Mouse (Mus musculus) CH12.LX (cell line): ENCODE measurements around the gene Myl7. TPM values are rescaled to one million over a fixed set of nuclear protein-coding genes. Genes with fewer than 3 reads are reported as not detected.

Source experiments
- DNase-seq: peaks from one replicate; pipeline ENCODE4 v3.0.0-alpha.2; 2013; ENCODE audit errors: extremely low read depth
- H3K27ac ChIP-seq: 2 replicates; pipeline ENCODE4 v1.5.1; 2012; ENCODE audit warnings: low read depth, mild to moderate bottlenecking, control low read depth, moderate library complexity; ENCODE audit not compliant: insufficient read depth
- H3K27me3 ChIP-seq: replicated peaks from 2 replicates; pipeline ENCODE3; 2012; ENCODE audit warnings: inconsistent platforms
- H3K36me3 ChIP-seq, 2 experiments: replicated peaks in 1 of 2; 2 replicates each; pipeline versions ENCODE3 to v1.6.1; 2012; ENCODE audit warnings: inconsistent platforms in 1 of 2, low read length in 1 of 2, mild to moderate bottlenecking in 1 of 2, mixed read lengths in 1 of 2, moderate library complexity in 1 of 2; ENCODE audit not compliant: control insufficient read depth in 1 of 2, insufficient read depth in 1 of 2
- H3K4me1 ChIP-seq, 2 experiments: 2 replicates each; pipeline ENCODE4 v1.6.1; 2012; ENCODE audit warnings: inconsistent platforms in 1 of 2, moderate library complexity in 1 of 2; ENCODE audit not compliant: insufficient read depth in 2 of 2, control insufficient read depth in 1 of 2
- H3K4me2 ChIP-seq: 2 replicates; pipeline ENCODE4 v1.6.1; 2012; ENCODE audit warnings: low read depth, mild to moderate bottlenecking, control low read depth; ENCODE audit not compliant: poor library complexity, insufficient read depth, severe bottlenecking
- H3K4me3 ChIP-seq, 3 experiments: fragments of 150-350 bp in 1 of 3; sonication (generic) in 1 of 3; replicated peaks in 1 of 3; 2 replicates each; pipeline versions ENCODE3 to v1.5.1; 2011 to 2012; ENCODE audit warnings: low read depth in 2 of 3, low read length in 2 of 3, mild to moderate bottlenecking in 2 of 3, moderate library complexity in 2 of 3, control low read depth in 1 of 3, improper control_type of control experiment in 1 of 3, inconsistent platforms in 1 of 3, mixed read lengths in 1 of 3; ENCODE audit not compliant: poor library complexity in 1 of 3
- H3K79me2 ChIP-seq: replicated peaks from 2 replicates; pipeline ENCODE4 v1.6.1; 2012; ENCODE audit warnings: mild to moderate bottlenecking, moderate library complexity; ENCODE audit not compliant: control insufficient read depth, poor library complexity, insufficient read depth, severe bottlenecking; ENCODE audit errors: extremely low read depth
- H3K9ac ChIP-seq: 2 replicates; pipeline ENCODE4 v1.6.1; 2012; ENCODE audit warnings: low read depth, mild to moderate bottlenecking, control low read depth, moderate library complexity; ENCODE audit not compliant: insufficient read depth
- H3K9me3 ChIP-seq: replicated peaks from 2 replicates; pipeline ENCODE3; 2012; ENCODE audit warnings: low read length, inconsistent platforms, mixed read lengths
- CHD1 ChIP-seq: IDR thresholded peaks from 2 replicates; pipeline ENCODE4 v1.6.1; 2012; ENCODE audit warnings: low read depth, low read length, improper control_type of control experiment, inconsistent platforms
- CHD2 ChIP-seq: IDR thresholded peaks from 2 replicates; pipeline ENCODE4 v1.6.1; 2011; ENCODE audit warnings: low read length, improper control_type of control experiment
- E2F4 ChIP-seq: IDR thresholded peaks from 2 replicates; pipeline ENCODE4 v1.6.1; 2011; ENCODE audit warnings: low read depth, low read length, improper control_type of control experiment; ENCODE audit not compliant: insufficient replicate concordance
- GABPA ChIP-seq: IDR thresholded peaks from 2 replicates; pipeline ENCODE4 v1.6.1; 2012; ENCODE audit warnings: low read depth, low read length, improper control_type of control experiment, inconsistent platforms; ENCODE audit not compliant: insufficient replicate concordance
- JUND ChIP-seq: conservative IDR thresholded peaks from 2 replicates; pipeline ENCODE4 v1.6.1; 2011; ENCODE audit warnings: low read depth, low read length, improper control_type of control experiment
- KAT2A ChIP-seq: IDR thresholded peaks from 2 replicates; pipeline ENCODE4 v1.6.1; 2012; ENCODE audit warnings: low read length, improper control_type of control experiment, inconsistent platforms; ENCODE audit not compliant: insufficient replicate concordance
- MAX ChIP-seq: IDR thresholded peaks from 2 replicates; pipeline ENCODE4 v1.6.1; 2011; ENCODE audit warnings: low read length, improper control_type of control experiment
- MAZ ChIP-seq: IDR thresholded peaks from 2 replicates; pipeline ENCODE4 v1.6.1; 2012; ENCODE audit warnings: low read depth, mild to moderate bottlenecking, inconsistent platforms, low read length, improper control_type of control experiment, moderate library complexity
- TBP ChIP-seq: conservative IDR thresholded peaks from 2 replicates; pipeline ENCODE4 v1.6.1; 2011; ENCODE audit warnings: low read depth, low read length, improper control_type of control experiment
- TCF12 ChIP-seq: IDR thresholded peaks from 2 replicates; pipeline ENCODE4 v1.6.1; 2014; ENCODE audit warnings: low read depth, mild to moderate bottlenecking, inconsistent platforms, low read length, improper control_type of control experiment
- USF1 ChIP-seq: IDR thresholded peaks from 2 replicates; pipeline ENCODE4 v1.6.1; 2014; ENCODE audit warnings: low read depth, mild to moderate bottlenecking, inconsistent platforms, low read length, improper control_type of control experiment
- USF2 ChIP-seq: conservative IDR thresholded peaks from 2 replicates; pipeline ENCODE4 v1.6.1; 2011; ENCODE audit warnings: low read depth, low read length, improper control_type of control experiment
- dilution Hi-C: fragments of 300-500 bp; cut with MboI; formaldehyde crosslinking; loops from 2 replicates; pipeline ENCODE4 v1.14.3; 2020; ENCODE audit warnings: low sequenced_read_pairs; ENCODE audit not compliant: extremely low pct_unique_long_range_greater_than_20kb, extremely low pct_ligation_motif_present
- in situ Hi-C: fragments of 300-500 bp; cut with MboI; formaldehyde crosslinking; loops from 3 replicates; pipeline ENCODE4 v1.14.3; 2019; ENCODE audit warnings: low sequenced_read_pairs, low pct_ligation_motif_present, low pct_unique_long_range_greater_than_20kb, mixed read lengths
- polyA plus RNA-seq: library from polyadenylated mRNA; unstranded; fragments of >175 nt; gene quantifications from 2 replicates; pipeline ENCODE4 v1.2.1, GENCODE M21; 2012; ENCODE audit warnings: low read depth; ENCODE audit not compliant: insufficient read length
- total RNA-seq, 2 experiments: library from RNA; depleted of rRNA; stranded (reverse); fragments of 300-350 nt in 1 of 2; fragments of >200 nt in 1 of 2; gene quantifications; 2 replicates each; pipeline ENCODE4 v1.2.3; 2012 to 2014

The Myl7 gene
- total and polyA plus RNA-seq, 3 experiments, result 0.42 TPM; not detected in 2

- TF ChIP-seq KAT2A (peak; percentile 57; the same call in 1 of the 2 replicates), TCF12 (peak; percentile 94), E2F4 (peak; percentile 51; the same call in 1 of the 2 replicates), JUND (no peak), USF1 (no peak), TBP (peak; percentile 62; the same call in 1 of the 2 replicates), GABPA (no peak)
These were observed 20.6 kb downstream of the Myl7 start, which contains the start of gene Pold2 (continued) for GRCm38 (mm10) chr11:5877921-5878526.

GRCm38 (mm10) chr11:5877421-5877820 lies 21.2 kb downstream of the Myl7 start:
- H3K27ac ChIP-seq, result no peak overlapping the region
- H3K4me2 ChIP-seq, result peak overlapping the region; percentile 86
- peak overlapping the region; percentile 65 to 79 (median 73) for H3K4me3 ChIP-seq
- dilution Hi-C loops (no loop called here), in situ Hi-C loops (no loop called here)
- peaks cover 24% of the 10 kb centered on the region for H3K79me2 ChIP-seq
- DNase-seq, result no peak
- peaks cover 43 to 45% of the 10 kb centered on the region in 2 experiments for H3K36me3 ChIP-seq
- H3K9me3 ChIP-seq, result peaks cover 2% of the 10 kb centered on the region
- TF ChIP-seq MAX (no peak), USF2 (no peak), CHD1 (peak; percentile 85; the same call in 1 of the 2 replicates), CHD2 (no peak), MAZ (0 out of 2 replicates have a peak, but pooled peaks have one; percentile 18), KAT2A (0 out of 2 replicates have a peak, but pooled peaks have one; percentile 8)
- H3K9ac ChIP-seq, result peak overlapping the region; percentile 70
- H3K4me1 ChIP-seq, result peaks cover 14 to 34% of the 10 kb centered on the region in 2 experiments
- H3K27me3 ChIP-seq, result no peaks in the 10 kb centered on the region

- dilution Hi-C loops, result no loop called here
- in situ Hi-C loops, result no loop called here
- no peak for DNase-seq
- H3K27ac ChIP-seq, result no peak overlapping the region
- TF ChIP-seq KAT2A, result no peak
- H3K4me3 ChIP-seq, result no peak overlapping the region
- no peak overlapping the region for H3K4me2 ChIP-seq
- H3K4me1 ChIP-seq, result peaks cover 12 to 34% of the 10 kb centered on the region in 2 experiments
- H3K9me3 ChIP-seq, result no peaks in the 10 kb centered on the region
- peaks cover 76 to 87% of the 10 kb centered on the region in 2 experiments for H3K36me3 ChIP-seq
- peaks cover 24% of the 10 kb centered on the region for H3K79me2 ChIP-seq
- no peaks in the 10 kb centered on the region for H3K27me3 ChIP-seq
- no peak overlapping the region for H3K9ac ChIP-seq
These were observed 25.4 kb downstream of the Myl7 start for GRCm38 (mm10) chr11:5873192-5873591.
